Mouse (Mus musculus) CD4-positive, CD25-positive, alpha-beta regulatory T cell, adult 2 months (primary cell): ENCODE data around the gene Myh3.

Experiments
- DNase-seq: peaks from one replicate; pipeline ENCODE4 v3.0.0-alpha.2; 2012; ENCODE audit warnings: low read depth, low spot score

The Myh3 gene

DNA sequence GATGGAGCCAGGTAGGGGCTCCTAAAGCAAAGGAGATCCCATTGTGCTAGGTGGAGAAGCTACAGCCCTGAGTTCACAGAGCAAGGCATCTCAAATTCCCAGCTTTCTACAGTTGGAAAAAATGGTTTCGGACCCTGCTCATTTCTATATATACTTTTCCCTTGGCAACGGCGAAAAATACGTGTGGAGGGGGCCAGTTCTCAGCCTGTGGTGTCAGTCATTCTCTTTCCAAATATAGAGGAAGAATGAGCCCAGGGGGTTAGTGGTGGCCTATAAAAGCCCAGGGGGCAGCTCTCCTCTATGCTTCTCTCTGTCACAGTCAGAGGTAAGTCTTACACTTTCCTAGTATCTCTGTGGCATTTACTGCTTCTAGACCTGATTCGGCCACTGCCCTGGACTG, at the start of gene Myh3:
Myh3 (plus strand) TSS at position 301 of the 400 bp plus-strand sequence.
- DNase-seq: no peak

DNA sequence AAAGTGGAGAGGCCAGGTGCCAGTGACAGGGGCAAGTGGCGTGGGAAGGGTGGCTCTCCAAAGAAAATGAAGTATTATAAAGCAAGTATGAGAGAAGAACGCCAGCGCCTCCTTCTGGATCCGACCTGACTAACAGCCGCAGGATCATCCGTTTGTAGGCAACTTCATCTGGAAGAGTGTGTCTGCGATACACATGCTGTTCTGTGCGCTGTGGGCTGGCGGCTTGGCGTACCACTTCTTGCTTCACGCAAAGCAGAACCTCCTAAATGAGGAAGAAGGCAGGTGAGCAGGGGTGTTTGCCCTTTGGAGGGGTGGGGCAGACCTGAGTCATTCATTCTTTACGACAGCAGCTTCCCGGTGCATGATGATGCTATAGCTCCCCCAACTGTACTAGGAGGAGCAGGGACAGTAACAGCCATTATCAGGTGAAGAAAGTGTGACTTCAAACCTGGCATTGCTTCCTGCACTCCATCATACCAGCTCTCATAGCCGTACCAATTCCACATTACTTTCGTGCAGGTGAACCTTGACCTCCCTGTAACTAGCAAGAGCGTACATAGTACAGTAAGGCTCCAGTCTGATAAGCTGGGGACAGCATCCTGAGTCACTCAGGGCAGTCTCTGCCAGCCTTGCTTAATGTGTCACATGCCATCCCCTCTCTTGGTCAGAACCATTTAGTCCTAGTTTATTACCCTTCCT, 47.0 kb upstream of the Myh3 start:
- DNase-seq: peak; percentile 23

DNA sequence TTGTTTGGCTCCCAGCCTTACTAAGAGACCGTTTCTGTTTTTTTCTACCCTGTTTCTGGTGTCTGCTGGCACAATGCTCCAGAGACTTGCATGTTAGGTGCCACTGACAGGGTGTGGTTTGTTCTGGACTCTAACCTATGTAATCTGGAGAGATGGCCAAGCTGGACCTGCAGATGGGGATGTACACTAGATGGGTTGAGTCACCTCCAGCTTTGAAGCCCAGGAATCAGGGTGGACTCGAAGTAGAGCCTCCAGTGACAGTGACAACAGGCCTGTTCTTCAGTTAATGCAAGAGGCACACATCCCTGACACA, 46.5 kb upstream of the Myh3 start:
- DNase-seq: no peak

DNA sequence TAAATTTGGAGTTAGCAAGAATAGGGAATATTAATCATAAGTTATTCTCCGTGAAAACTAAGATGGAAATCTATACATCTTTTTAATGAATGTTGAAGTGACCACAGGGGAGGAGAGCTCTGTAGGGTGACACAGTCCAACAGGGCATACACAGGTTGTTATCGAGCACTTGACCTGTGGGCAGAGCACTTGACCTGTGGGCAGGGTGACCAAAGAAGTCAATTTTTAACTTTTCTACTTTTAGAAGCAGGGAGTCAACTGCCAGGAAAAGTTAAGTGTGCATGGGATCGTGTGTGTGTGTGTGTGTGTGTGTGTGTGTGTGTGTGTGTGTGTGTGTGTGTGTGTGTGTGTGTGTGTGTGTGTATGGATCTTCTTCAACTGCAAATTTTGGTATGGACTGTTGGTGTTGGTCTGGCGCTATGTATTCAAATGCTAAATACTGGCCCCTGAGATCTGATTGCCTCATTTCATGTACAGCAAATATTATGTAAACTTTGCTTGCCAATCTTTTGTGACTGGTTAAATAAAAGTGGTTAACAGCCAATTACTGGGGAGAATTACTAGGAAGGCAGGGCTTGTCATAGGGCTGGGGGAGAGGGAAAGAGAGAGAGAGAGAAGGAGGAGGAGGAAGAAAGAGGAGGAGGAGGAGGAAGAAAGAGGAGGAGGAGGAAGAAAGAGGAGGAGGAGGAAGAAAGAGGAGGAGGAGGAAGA, 43.2 kb upstream of the Myh3 start:
- DNase-seq: no peak

DNA sequence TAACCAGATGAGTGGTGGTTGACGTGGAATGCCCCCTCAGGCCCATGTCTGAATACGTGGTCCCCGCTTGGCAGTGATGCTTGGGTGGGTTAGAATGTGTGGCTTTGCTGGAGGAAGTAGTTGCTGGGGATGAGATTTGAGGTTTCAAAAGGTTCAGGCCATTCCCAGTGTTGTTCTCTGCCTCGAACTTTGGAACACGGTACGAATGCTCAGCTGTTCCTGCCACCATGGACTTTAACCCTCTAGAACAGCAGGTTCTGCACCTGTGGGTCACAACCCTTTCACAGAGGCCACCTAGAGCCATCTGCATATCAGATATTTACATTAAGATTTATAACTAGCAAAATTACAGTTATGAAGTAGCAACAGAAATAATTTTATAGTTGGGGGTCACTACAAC, 41.9 kb upstream of the Myh3 start:
- DNase-seq: no peak

DNA sequence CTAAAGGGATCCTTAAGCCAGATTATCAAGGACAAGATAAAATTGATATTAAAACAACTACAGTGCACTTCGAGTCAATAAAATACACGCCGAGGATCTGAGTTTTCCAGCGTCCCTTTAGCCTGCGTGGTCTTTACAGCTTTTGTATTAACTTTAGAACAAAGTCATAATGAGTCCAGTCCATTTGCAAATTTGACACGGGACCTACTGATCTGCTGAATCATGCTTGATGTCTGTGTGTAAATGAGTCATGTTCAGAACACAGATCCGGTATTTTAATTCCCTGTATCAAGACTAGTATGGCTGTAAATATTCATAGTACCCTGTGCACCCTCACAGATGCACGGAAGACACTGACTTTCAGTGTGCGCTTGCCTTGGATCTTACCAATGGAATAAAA, 41.2 kb upstream of the Myh3 start:
- no peak for DNase-seq

DNA sequence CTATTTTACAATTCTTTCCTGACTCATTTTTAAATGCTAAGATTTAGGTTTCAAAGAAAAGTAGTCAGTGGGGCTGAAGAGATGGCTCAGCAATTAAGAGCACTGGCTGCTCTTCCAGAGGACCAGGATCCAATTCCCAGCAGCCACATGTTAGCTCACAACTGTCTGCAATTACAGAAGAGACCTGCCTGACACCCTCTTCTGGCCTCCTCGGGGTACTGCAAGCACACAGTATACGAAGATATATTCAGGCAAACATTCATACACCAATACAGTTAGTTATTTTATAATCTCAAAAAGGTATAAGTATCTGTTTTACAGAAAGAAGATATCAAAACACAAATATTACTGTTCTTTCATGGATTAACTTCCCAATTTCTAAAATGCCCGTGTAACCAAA, 38.3 kb upstream of the Myh3 start:
- no peak for DNase-seq

DNA sequence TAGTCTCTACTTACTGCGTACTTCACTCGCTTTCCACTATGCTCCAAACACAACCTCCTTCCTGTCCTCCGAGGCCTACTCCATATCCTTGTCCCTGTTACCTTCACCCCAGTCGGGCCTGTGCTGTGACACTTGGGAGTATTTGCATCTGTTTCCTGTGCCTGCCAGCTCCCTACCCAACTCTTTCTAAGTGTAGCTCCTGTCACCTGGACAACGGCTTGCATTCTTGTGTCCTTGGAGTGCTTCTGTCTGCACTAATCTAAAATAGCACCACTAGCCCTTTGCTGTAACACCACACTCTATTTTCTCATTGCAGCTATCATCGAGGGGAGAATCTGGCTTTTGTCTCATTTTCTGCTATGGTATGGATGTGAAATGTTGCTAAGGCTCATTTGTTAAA, 37.6 kb upstream of the Myh3 start:
- DNase-seq: no peak

DNA sequence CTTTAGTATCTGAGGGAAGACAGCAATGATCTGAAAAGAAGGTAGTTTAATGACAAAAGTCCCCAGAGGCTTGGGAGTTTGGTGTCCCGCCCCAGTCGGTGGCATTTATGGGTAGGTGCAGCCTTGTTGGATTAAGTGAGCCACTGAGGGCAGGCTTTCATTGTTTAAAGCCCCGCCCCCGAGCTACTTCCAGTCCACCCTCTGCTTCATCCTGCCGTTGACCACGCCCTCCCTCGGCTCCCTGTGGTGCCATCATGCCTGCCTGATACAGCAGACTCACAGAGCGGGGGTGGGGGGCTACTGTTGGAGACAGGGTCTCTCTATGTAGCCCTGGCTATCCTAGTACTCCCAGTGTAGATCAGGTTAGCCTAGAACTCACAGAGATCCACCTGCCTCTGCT, 35.1 kb upstream of the Myh3 start:
- no peak for DNase-seq

DNA sequence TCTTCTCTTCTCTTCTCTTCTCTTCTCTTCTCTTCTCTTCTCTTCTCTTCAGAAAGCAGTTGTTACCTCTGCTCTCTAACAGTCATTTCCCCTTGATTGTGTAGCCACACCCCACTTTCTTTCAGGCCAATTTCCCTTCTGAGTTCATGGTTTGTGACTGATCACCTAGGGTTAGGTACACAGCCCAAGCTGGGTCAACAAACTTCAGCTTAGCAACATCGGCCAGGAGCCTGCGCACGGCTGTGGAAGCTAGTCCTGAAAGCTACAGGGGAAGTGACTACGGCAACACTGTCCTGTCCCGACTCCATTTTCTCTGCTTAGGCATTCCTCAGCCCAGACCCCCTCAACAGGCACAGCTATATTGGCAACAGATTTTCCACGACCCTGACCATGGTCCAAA, 33.1 kb upstream of the Myh3 start:
- no peak for DNase-seq

DNA sequence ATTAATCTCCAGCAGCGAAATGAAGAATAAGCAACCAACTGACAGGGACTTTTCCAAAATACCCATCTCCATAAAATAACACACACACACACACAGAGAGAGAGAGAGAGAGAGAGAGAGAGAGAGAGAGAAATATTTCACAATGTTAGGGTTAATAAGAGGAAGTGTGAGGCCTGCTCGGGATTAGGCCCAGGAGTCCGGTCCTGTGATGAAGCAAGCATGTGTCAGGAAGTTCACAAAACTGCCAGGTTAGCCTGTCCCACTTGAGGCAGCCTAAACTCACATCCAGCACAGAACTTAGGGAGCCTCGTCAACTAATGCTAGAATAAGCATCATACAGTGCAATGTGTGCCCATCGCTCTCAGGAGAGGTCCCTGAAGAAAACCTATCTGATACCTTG, 30.9 kb upstream of the Myh3 start:
- no peak for DNase-seq

DNA sequence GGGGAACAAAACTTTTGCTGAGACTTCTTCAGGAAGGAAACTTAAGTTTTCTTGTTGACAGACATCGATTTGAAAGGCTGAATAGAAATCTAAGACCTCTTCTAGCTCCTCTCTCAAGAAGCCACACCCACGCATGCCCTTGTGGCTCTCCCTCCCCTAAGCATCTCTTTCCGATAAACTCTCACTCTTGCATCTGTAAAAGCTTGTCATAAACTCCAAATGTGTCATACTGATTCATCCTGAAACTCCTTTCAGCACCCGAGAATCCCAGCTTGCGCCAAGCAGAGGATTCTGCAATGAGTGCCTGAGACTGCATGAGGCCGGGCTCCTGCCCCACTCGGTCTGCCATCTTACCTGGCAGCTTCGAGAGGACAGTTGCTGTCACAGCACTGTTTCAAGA, 29.6 kb upstream of the Myh3 start:
- peak; percentile 54 for DNase-seq

DNA sequence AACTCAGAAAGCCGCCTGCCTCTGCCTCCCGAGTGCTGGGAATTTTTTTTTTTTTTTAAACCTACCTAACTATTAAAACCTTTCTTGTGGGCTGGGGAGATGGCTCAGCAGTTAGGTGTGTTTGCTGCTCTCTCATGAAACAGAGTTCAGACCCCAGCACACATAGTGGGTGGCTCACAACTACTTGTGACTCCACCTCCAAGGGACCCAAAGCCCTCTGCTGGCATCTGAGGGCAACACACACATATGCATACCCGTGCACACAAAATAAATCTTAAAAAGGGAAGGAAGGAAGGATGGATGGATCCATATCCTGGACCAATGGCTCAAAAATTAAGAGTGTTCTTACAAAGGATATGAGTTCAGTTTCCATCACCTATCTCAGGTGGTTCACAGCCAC, 28.8 kb upstream of the Myh3 start:
- peak; percentile 31 for DNase-seq

DNA sequence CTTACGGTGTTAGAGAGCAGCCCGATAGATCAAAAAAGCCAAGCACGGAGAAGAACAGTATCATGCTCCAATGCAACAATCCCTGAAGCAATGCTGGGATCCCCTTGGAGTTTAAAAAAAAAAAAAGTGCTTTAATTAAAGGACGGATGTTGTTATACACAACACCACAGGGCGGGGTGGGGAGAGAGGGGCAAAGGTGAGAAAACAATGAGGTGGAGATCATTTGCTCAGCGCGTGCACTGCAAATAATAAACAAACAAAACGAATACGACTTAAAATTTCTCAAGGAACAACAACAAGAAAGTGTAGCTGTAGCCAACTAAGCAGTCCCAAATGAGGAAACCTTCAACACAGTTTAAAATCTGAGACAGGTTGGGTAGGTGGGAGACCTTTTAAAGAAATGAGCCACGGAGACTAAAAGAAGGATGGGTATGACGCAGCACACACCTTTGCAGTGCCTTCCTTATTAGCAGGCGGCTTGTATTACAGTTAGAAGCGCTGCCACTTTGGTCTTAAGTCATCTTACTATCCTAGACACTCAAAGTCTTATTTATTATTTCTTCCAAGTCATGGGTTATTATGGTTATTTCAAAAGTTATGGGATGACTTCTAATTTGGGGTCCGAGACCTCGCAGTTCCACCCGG, 26.3 kb upstream of the Myh3 start:
- DNase-seq: peak; percentile 33

DNA sequence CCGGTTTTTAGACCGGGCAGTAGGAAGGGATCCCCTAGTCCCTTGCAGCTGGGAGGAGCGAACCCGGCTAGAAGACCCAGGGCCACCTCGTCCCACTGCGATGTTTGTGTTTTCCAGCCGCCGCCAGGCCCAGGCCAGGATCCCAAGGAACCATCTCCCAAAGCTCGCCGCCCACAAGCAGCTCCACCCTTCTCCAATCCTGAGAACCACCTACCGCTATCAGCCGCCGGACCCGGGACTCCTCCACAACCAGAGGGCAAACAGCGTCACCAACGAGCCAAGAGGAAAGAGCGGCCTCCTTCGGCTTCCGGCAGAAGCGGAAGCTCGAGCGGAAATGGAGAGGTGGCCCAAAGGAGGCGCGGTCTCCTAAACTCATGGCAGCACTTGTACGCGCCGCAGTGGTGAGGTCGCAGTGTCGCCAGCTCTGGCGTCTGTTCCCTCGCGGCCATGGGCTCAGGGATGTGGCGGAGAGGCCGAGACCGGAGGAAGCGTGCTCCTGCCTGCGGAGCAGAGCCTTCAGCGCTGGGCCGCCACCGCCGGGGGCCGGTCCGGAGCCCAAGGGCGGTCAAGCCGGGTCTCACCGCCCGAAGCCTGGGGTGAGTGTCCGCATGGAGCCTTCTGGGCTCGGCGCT, 25.7 kb upstream of the Myh3 start, which contains the start of the genes Adprm and Sco1:
Adprm (minus strand) TSS at position 274 of the 632 bp plus-strand sequence.
Sco1 (plus strand) TSS at position 350 of the 632 bp plus-strand sequence.
- DNase-seq: peak; percentile 89

DNA sequence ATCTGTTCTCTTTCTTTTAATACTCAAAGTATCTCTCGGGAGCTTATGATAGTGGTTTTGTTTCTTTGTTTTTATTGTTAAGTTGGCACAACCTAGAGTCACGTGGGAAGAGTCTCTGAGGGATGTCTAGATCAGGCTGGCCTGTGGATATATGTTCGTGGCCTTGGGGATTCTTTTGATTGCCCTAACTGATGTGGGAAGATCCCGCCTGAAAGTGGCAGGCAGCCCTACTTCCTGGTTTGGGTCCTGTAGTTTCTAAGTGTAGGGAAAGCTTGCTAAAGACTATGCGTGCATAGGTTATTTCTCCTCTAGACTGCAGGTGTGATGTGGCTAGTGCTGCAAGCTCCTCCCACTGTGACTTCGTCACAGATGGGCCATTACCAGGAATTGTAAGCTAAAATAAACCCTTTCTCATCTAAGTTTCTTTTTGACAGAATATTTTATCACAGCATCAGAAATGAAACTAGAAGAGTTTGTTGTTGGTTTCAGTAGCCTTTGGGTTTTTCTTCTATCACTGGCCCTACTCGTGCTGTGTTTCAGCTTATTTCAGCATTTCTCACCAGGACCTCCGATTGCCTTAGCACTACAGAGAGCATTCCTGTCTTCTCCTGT, 23.2 kb upstream of the Myh3 start:
- DNase-seq: no peak

DNA sequence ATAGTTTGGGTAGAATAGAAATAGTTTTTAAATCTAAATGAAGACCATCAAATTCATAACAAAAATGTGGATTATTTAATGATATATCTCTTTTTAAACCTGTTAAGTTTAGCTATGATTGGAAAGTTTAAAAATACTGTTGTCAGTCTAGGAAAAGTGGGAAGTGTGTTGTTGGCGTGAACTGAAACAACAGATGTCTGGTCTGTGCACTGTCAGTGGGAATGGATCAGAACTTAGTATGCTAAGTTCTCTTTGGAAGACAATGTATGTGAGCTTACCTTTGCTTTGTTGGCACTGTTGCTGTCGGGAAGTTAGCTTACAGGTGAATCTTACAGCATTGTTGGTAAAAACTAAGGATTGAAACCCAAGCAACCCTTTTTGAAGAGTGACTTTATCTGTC, 16.8 kb upstream of the Myh3 start:
- no peak for DNase-seq

DNA sequence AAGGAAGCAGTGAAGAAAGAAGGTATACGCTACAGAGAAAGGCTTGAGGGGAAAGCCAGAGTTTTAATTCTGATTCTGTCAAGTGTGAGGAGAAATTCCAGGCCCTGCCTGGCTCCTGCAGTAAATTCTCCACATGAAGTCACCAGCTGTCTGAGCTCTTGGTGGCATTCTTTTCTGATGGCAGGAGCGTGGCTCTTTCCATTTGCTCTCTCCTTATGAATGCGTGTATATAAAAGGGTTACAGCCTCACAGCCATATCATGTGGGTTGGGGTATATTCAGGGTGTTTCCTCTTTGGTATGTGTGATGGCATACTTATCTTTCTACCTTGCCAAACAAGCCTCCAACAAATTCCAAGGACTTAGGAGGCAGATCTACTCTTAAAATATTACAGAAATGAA, 15.4 kb upstream of the Myh3 start:
- no peak for DNase-seq

DNA sequence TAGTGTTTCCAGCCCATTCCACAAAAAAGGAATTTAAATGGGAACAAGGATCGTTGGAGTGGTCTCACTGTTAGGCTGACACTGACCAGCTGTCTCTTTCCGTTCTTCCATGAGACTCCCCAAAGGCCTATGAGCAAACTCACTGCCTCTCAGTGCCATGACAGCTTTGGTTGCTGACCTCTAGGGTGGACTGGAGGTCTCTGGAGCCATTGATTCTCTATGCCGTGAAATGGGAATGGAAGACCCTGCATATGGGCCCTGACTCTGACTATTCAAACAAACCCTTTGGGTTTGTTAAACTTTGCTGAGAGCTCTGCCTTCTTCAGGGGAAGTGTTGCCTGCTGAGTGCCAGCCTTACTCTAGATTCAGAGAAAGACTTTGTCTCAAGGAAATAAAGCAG, 10.4 kb upstream of the Myh3 start:
- DNase-seq: no peak

DNA sequence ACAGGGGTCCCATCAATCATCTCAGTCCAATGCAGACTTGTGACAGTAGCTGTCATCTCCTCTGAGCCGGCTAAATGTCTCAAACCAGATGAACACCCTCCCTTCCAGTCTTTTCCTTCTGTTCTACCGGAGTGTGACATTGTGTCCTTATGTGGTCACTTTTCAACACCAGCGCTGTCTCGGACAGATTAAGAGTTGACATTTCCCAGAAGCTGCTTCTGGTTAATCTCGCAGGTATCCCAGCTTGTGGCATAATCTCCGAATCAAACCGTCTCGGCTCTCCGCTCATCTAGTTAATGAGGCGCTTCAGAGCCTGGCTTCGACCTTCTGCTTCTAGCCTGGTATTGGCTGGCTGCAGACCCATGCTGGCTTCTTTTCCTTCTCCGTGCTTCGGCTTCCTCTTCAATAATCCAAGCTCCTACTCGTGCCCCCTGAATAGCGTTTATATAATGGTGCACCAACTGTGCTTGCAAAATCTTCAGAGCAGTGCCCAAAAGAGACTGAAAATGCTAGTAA, 5.4 kb upstream of the Myh3 start:
- no peak for DNase-seq

DNA sequence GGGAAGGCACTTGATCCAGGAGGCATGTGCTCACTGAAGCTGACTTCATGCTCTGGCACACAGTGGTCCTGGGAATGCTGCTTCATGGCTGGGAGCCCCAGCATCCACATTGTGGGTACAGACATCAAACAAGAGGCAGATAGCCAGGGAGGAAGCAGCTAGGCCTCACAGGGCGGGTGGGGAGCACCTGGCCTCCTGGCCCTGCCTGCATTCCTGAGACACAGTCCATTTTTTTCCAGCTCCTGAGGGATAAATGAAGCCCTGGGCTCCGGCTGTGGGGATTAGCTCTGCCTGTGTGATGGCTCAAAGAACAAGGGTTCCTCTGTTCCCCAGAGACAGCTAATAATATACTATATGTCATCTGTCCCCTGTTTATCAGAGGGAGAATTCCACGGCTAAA, 3.1 kb upstream of the Myh3 start:
- DNase-seq: no peak

DNA sequence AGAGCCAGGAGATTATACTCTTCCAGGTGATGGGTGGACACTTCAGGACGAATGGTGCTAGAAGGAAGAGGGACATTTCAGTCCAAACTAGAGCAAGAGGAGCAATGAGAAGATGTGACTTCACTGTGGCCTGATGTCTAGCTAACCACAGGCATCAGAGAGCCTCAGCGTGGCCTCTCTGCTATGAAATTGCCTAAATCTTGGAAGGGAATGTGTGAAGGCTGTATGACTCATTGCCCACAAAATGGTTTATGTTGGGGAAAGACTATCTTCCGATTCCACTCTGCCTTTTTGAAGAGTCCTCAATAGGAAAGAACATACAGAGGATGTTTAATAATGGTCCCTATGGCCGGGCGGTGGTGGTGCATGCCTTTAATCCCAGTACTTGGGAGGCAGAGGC, 1.3 kb upstream of the Myh3 start:
- DNase-seq: no peak
